Mouse (Mus musculus): ENCODE data around the gene Dnmt3b. TPM values are rescaled to one million over a fixed set of nuclear protein-coding genes. Genes with fewer than 3 reads are reported as not detected.

Dnmt3b gene
- polyA plus RNA-seq, 1 experiment from 2014 or later, result 3.1 TPM

DNA sequence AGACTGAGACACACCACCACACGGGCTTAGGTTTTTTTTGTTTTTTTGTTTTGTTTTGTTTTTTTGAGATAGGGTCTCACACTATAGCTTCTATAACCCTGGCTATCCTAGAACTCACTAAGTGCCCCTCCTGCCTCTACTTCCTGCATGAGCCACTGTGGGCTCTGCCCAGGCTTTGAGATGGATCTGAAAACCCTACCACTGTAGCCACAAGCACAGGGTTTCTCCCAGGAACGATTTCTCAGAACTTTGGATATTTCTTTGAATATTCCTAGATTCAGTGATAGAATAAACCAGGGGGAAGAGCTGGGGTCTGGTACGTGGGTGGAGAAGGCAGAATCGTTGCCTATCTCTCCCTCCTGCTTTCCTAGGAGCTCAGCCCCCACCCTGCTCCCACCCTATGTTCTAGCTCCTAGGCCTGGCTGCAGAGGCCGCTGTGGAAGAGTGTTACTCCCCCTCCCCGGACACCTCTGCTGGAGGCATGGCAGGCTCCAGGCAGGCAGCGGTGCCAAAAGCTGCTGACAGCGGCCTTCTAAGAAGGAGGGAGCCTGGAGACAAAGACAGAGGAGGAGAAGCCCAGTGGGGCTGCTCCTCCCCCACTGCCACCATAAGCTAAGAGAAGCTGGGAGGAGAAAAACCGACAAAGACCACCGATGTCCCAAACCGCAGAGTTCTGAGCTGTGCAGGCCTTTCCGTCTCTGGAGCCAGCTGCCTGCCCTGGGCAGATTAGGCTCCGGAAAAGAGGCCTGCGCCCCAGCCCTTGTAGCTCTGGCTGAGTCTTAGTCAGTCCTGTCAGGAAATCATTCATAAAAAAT, 38.6 kb upstream of the Dnmt3b start:
- H3K4me2 ChIP-seq (ENCODE audit: low read length), result no peak overlapping the region
- peak overlapping the region; percentile 45 for H3K9ac ChIP-seq (ENCODE audit: low read depth, low read length)
- no peak overlapping the region for H3K4me3 ChIP-seq (ENCODE audit: low read length)
- 14% methylated on average over 14 of the region's 14 CpGs for WGBS
- no peaks in the 10 kb centered on the region for H3K27me3 ChIP-seq (replicated peaks; ENCODE audit: control insufficient read depth, insufficient read depth, low read length)
- ATAC-seq, result peak; percentile 67
- H3K27ac ChIP-seq (ENCODE audit: low read depth, low read length), result peak overlapping the region; percentile 71
- H3K9me3 ChIP-seq (ENCODE audit: control insufficient read depth, low read length), result no peaks in the 10 kb centered on the region
- H3K4me1 ChIP-seq (ENCODE audit: control insufficient read depth, insufficient read depth, low read depth, low read length), result peaks cover 17% of the 10 kb centered on the region
- no peaks in the 10 kb centered on the region for H3K36me3 ChIP-seq (ENCODE audit: control insufficient read depth, insufficient read depth, low read length)

GRCm38 (mm10) chr2:153611241-153611630, 38.0 kb upstream of the Dnmt3b start:
- Histone ChIP-seq H3K27me3 (replicated peaks; ENCODE audit: control insufficient read depth, insufficient read depth, low read length) (no peaks in the 10 kb centered on the region), H3K9ac (ENCODE audit: low read depth, low read length) (peak overlapping the region; percentile 45), H3K4me3 (ENCODE audit: low read length) (no peak overlapping the region), H3K36me3 (ENCODE audit: control insufficient read depth, insufficient read depth, low read length) (no peaks in the 10 kb centered on the region), H3K4me2 (ENCODE audit: low read length) (no peak overlapping the region), H3K9me3 (ENCODE audit: control insufficient read depth, low read length) (no peaks in the 10 kb centered on the region), H3K27ac (ENCODE audit: low read depth, low read length) (peak overlapping the region; percentile 71), H3K4me1 (ENCODE audit: control insufficient read depth, insufficient read depth, low read depth, low read length) (peaks cover 17% of the 10 kb centered on the region)
- 55% methylated on average over 7 of the region's 7 CpGs for WGBS
- ATAC-seq, result no peak

- Histone ChIP-seq H3K4me1 (ENCODE audit: control insufficient read depth, insufficient read depth, low read depth, low read length) (peaks cover 17% of the 10 kb centered on the region), H3K9me3 (ENCODE audit: control insufficient read depth, low read length) (no peaks in the 10 kb centered on the region), H3K9ac (ENCODE audit: low read depth, low read length) (no peak overlapping the region), H3K36me3 (ENCODE audit: control insufficient read depth, insufficient read depth, low read length) (no peaks in the 10 kb centered on the region), H3K4me3 (ENCODE audit: low read length) (no peak overlapping the region), H3K4me2 (ENCODE audit: low read length) (no peak overlapping the region), H3K27ac (ENCODE audit: low read depth, low read length) (no peak overlapping the region), H3K27me3 (replicated peaks; ENCODE audit: control insufficient read depth, insufficient read depth, low read length) (no peaks in the 10 kb centered on the region)
- no peak for ATAC-seq
- WGBS, result 100% methylated on average over 1 of the region's 1 CpGs
These were observed 37.5 kb upstream of the Dnmt3b start for GRCm38 (mm10) chr2:153611743-153612142.

DNA sequence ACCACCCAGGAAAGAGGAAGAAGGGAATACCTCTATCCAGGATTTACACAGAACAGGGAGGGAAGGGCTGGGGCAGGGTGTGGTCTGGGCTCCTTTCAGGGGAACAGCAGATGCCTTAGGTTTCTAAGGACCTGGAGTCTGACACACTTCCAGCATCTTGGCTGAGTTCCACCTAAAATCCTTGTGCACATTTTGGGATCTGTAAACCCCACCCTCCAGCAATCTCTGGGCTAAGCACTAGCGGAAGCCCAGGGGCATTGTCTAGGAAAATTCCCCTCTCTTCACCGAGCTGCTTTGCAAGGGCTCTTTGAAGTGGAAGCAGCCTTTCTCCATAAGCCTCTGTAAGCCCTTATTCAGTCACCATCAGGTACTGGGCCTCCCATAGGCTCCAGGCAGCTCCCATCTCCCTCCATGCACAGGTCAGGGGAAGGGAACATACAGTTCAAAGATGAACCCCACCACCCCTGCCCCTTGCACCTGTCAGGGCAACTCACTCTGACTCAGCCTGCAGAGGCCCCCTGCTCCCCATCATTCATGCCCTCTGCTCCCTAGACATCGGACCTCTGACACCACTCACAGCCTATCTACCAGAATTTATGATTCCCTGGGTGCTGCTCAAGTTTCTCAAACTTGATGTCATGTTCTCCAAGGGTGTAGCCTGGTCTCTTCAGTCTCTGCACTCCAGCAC, 36.5 kb upstream of the Dnmt3b start:
- WGBS, result 38% methylated on average over 3 of the region's 3 CpGs
- Histone ChIP-seq H3K4me2 (ENCODE audit: low read length) (no peak overlapping the region), H3K27me3 (replicated peaks; ENCODE audit: control insufficient read depth, insufficient read depth, low read length) (no peaks in the 10 kb centered on the region)

GRCm38 (mm10) chr2:153616893-153617292, 32.4 kb upstream of the Dnmt3b start:
- Histone ChIP-seq H3K9me3 (ENCODE audit: control insufficient read depth, low read length) (no peaks in the 10 kb centered on the region), H3K9ac (ENCODE audit: low read depth, low read length) (no peak overlapping the region), H3K4me1 (ENCODE audit: control insufficient read depth, insufficient read depth, low read depth, low read length) (no peaks in the 10 kb centered on the region), H3K27me3 (replicated peaks; ENCODE audit: control insufficient read depth, insufficient read depth, low read length) (no peaks in the 10 kb centered on the region), H3K4me2 (ENCODE audit: low read length) (no peak overlapping the region), H3K4me3 (ENCODE audit: low read length) (no peak overlapping the region), H3K36me3 (ENCODE audit: control insufficient read depth, insufficient read depth, low read length) (peaks cover 28% of the 10 kb centered on the region), H3K27ac (ENCODE audit: low read depth, low read length) (no peak overlapping the region)
- 90% methylated on average over 3 of the region's 3 CpGs for WGBS
- ATAC-seq, result no peak

More for the DNA sequence above, 36.5 kb upstream of the Dnmt3b start:
- Histone ChIP-seq H3K4me3 (ENCODE audit: low read length) (no peak overlapping the region), H3K27ac (ENCODE audit: low read depth, low read length) (no peak overlapping the region), H3K9me3 (ENCODE audit: control insufficient read depth, low read length) (no peaks in the 10 kb centered on the region), H3K4me1 (ENCODE audit: control insufficient read depth, insufficient read depth, low read depth, low read length) (peaks cover 12% of the 10 kb centered on the region), H3K36me3 (ENCODE audit: control insufficient read depth, insufficient read depth, low read length) (no peaks in the 10 kb centered on the region), H3K9ac (ENCODE audit: low read depth, low read length) (0 out of 2 replicates have a peak overlapping the region, but pooled peaks have one; percentile 19)
- no peak for ATAC-seq

DNA sequence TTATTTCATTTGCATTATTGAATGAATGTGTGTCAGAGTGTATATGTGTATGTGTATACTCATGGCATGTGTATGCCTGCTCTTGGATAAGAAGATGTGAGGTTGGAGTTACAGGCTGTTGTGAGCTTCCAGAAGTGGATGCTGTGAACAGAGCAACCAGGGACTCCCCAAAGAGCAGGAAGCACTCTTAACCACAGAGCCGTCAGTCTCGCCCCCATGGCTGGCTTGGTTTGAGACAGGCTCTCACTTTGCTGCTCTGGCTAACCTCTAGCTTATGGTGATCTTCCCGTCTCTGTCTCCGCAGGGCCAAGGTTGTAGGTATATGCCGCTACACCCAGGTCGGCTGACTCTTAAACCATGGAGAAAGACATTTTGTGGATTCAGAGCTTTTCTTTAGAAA, 30.8 kb upstream of the Dnmt3b start:
- no peak overlapping the region for H3K27ac ChIP-seq (ENCODE audit: low read depth, low read length)
- no peak overlapping the region for H3K9ac ChIP-seq (ENCODE audit: low read depth, low read length)
- H3K27me3 ChIP-seq (replicated peaks; ENCODE audit: control insufficient read depth, insufficient read depth, low read length), result no peaks in the 10 kb centered on the region
- ATAC-seq, result no peak
- no peak overlapping the region for H3K4me2 ChIP-seq (ENCODE audit: low read length)
- no peaks in the 10 kb centered on the region for H3K9me3 ChIP-seq (ENCODE audit: control insufficient read depth, low read length)
- 94% methylated on average over 6 of the region's 6 CpGs for WGBS
- H3K36me3 ChIP-seq (ENCODE audit: control insufficient read depth, insufficient read depth, low read length), result peaks cover 36% of the 10 kb centered on the region
- no peak overlapping the region for H3K4me3 ChIP-seq (ENCODE audit: low read length)
- no peaks in the 10 kb centered on the region for H3K4me1 ChIP-seq (ENCODE audit: control insufficient read depth, insufficient read depth, low read depth, low read length)

DNA sequence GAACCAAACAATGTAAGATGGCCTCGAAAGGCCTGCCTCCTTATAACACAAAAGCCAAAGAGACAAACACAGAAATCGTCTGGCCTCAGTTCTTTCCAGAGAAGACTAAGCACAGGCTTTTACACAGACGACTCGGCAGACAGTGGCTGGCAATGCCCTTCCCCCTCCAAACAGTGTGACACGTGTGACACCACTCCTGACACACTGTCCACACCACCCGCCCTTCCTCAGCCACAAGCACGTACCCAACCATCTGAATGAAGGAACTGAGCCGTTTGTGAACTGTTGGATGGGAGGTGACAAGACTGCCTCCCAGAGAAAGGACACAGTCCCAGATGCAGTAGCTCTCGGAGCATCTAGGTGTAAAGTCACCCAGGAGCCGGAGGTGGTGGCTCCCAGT, 30.4 kb upstream of the Dnmt3b start:
- H3K27me3 ChIP-seq (replicated peaks; ENCODE audit: control insufficient read depth, insufficient read depth, low read length), result no peaks in the 10 kb centered on the region

DNA sequence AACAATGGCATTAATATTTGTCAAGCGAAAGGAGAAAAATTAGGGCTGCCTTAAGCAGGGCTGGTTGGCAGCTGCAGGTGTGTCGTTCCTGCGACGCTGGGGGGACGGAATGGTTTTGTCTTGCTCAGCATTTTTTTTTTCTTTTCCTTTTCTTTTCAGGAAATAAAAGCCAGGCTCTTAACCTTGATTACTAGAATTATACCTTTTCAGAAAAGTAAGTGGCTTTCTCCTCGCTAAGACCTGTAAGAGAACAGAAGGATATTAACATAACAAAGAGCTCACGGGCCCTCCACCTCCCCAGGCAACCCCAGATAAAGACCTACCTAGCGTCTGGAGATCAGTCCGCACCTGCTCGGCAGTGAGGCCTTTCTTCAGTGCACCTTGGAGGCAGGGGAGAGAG, 26.8 kb upstream of the Dnmt3b start:
- H3K27ac ChIP-seq (ENCODE audit: low read depth, low read length), result no peak overlapping the region
- no peak overlapping the region for H3K4me2 ChIP-seq (ENCODE audit: low read length)
- WGBS, result 56% methylated on average over 10 of the region's 10 CpGs
- H3K4me1 ChIP-seq (ENCODE audit: control insufficient read depth, insufficient read depth, low read depth, low read length), result no peaks in the 10 kb centered on the region
- no peaks in the 10 kb centered on the region for H3K9me3 ChIP-seq (ENCODE audit: control insufficient read depth, low read length)
- ATAC-seq, result no peak
- no peak overlapping the region for H3K9ac ChIP-seq (ENCODE audit: low read depth, low read length)
- no peaks in the 10 kb centered on the region for H3K27me3 ChIP-seq (replicated peaks; ENCODE audit: control insufficient read depth, insufficient read depth, low read length)
- H3K4me3 ChIP-seq (ENCODE audit: low read length), result no peak overlapping the region
- peaks cover 58% of the 10 kb centered on the region for H3K36me3 ChIP-seq (ENCODE audit: control insufficient read depth, insufficient read depth, low read length)

More for the DNA sequence above, 30.4 kb upstream of the Dnmt3b start:
- no peak for ATAC-seq
- peaks cover 40% of the 10 kb centered on the region for H3K36me3 ChIP-seq (ENCODE audit: control insufficient read depth, insufficient read depth, low read length)
- H3K27ac ChIP-seq (ENCODE audit: low read depth, low read length), result no peak overlapping the region
- 83% methylated on average over 10 of the region's 10 CpGs for WGBS
- H3K4me3 ChIP-seq (ENCODE audit: low read length), result no peak overlapping the region
- H3K4me2 ChIP-seq (ENCODE audit: low read length), result no peak overlapping the region
- H3K4me1 ChIP-seq (ENCODE audit: control insufficient read depth, insufficient read depth, low read depth, low read length), result no peaks in the 10 kb centered on the region
- H3K9ac ChIP-seq (ENCODE audit: low read depth, low read length), result no peak overlapping the region
- no peaks in the 10 kb centered on the region for H3K9me3 ChIP-seq (ENCODE audit: control insufficient read depth, low read length)

- Histone ChIP-seq H3K9ac (ENCODE audit: low read depth, low read length) (no peak overlapping the region), H3K4me3 (ENCODE audit: low read length) (no peak overlapping the region)
- ATAC-seq, result no peak
These were observed 18.3 kb upstream of the Dnmt3b start for GRCm38 (mm10) chr2:153630950-153631349.

More at GRCm38 (mm10) chr2:153630950-153631349, 18.3 kb upstream of the Dnmt3b start:
- Histone ChIP-seq H3K36me3 (ENCODE audit: control insufficient read depth, insufficient read depth, low read length) (peaks cover 15% of the 10 kb centered on the region), H3K4me1 (ENCODE audit: control insufficient read depth, insufficient read depth, low read depth, low read length) (peaks cover 15% of the 10 kb centered on the region), H3K9me3 (ENCODE audit: control insufficient read depth, low read length) (no peaks in the 10 kb centered on the region), H3K27ac (ENCODE audit: low read depth, low read length) (no peak overlapping the region), H3K4me2 (ENCODE audit: low read length) (peak overlapping the region; percentile 57; the same call in 1 of the 2 replicates), H3K27me3 (replicated peaks; ENCODE audit: control insufficient read depth, insufficient read depth, low read length) (no peaks in the 10 kb centered on the region)
- 88% methylated on average over 3 of the region's 3 CpGs for WGBS
